Mouse (Mus musculus): ENCODE results near the gene Olfr666.
"Not testable (repeated sequence)": the region's sequence is repeated elsewhere in the genome, so short reads cannot be mapped to it uniquely, and the experiment has no call there.

Gene Olfr666

GRCm38 (mm10) chr7:104895852-104896251 lies at the start of gene Olfr666:
Olfr666 (minus strand) TSS chr7:104895952.
- no peak for DNase-seq (ENCODE audit: low read depth, low spot score)

- DNase-seq (ENCODE audit: low read depth, low spot score) = no peak
These were observed 38.2 kb upstream of the Olfr666 start, which contains the start of gene Olfr669 for GRCm38 (mm10) chr7:104933940-104934339. Olfr669 (plus strand) TSS chr7:104934240.

- no peak for DNase-seq (ENCODE audit: low read depth, low spot score)
These were observed 32.2 kb upstream of the Olfr666 start, which contains the start of gene Olfr668 for GRCm38 (mm10) chr7:104927957-104928356. Olfr668 (minus strand) TSS chr7:104928057.

- DNase-seq (ENCODE audit: low read depth, low spot score) = no peak
These were observed 25.6 kb upstream of the Olfr666 start, which contains the start of gene Olfr667 for GRCm38 (mm10) chr7:104921382-104921781. Olfr667 (minus strand) TSS chr7:104921482.

DNA sequence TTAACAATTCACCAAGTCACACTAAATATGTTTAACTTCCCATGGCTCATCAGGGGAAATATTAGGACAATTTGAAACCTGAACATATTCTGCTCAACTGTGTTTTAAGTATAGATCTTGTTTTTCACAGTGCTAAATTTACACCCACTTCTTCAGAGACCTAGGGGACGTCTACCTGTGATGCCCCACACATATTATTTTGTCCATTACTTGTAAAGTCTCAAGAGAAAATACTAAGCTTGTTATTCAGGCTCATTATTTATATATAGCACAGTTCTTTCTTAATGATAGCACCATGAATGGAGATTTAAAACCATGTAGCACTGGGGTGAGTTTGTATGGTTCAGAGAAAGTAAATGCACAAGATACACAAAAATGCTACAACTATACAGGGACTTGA lies 18.0 kb downstream of the Olfr666 start, which contains the start of gene Olfr665:
Gene Olfr665, plus strand, starts transcription at position 301 of the 400 bp plus-strand sequence.
- DNase-seq (ENCODE audit: low read depth, low spot score) = no peak

DNA sequence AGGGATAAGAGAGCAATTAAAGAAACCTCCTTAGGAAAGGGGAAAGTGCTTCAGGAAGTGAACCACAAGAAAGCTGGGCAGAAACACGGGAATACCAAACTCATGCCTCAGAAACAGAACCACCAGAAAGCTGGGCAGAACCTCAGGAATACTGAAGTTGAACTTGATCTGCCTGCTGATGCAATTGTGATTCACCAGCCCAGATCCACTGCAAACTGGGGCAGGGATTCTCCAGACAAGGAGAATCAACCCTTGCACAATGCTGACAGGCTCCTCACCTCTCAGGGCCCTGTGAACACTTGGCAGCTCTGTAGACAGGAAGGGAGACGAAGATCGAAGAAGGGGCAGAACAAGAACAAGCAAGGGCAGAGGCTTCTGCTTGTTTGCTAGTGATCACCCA lies 34.4 kb downstream of the Olfr666 start:
- no peak for DNase-seq (ENCODE audit: low read depth, low spot score)

GRCm38 (mm10) chr7:104857683-104858082 lies 38.1 kb downstream of the Olfr666 start:
- DNase-seq (ENCODE audit: low read depth, low spot score) = no peak

DNA sequence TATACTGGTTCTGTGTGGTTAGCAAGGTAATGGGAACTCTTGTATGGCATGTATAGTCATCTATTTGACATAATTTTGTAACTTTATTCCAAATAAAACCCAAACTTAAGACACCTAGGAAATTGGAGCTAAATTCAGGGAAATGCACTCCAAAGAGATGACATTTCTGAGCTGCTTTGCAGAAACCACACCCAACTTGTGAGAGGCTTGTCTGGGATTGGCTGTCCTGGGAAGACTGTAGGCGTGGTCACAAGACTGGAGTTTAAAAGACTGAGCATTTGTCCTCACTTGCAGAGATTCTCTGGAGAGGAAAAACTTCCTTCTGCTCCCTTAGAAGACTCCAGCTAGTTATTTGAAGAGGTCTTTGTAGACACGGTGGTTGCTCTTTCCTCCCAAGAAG lies 39.0 kb downstream of the Olfr666 start, which contains the start of gene Usp17la:
Gene Usp17la, plus strand, starts transcription at position 301 of the 400 bp plus-strand sequence.
- DNase-seq (ENCODE audit: low read depth, low spot score) = not testable (repeated sequence)

DNA sequence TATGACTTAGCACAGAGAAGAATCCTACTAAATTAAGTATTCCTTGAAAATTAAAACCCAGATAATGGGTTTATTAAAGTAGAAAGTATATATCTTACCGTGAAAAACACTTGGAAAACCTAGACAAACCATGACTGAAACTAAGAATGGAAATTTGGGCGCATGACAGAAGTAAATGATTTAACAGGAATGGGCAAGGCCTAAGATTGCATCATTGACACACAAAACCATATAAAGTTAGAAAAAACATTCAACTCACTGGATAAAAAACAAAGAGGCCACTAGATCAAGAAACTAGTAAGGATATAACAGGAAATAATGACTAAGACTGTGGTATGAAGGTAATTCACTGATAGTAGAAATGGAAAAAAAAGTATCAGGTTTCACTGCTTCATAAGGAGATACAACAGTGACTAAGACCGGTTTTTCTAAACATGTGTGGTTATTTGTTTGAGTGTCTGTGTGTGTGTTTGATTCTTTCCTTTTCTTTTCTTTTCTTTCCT lies 40.5 kb downstream of the Olfr666 start:
- DNase-seq (ENCODE audit: low read depth, low spot score) = no peak

DNA sequence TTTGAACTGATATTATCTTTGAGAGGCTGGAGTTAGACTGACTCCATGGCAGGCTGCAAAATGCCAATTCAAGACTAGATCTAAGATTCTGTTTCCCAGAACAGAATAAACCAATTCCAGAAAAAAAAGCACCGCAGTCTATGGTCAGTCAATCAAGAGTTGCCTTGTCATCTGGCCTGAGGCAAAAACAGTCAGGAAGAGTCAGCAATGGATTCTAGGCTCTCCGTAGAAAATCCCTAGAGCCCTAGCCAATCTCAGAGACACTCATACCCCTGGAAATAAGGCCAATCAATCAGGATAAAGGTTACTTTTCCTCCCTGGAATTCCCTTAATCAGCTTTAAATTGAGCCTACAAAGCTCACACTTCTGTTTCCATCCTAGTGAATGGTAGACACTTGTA lies 44.2 kb downstream of the Olfr666 start:
- DNase-seq (ENCODE audit: low read depth, low spot score) = not testable (repeated sequence)

DNA sequence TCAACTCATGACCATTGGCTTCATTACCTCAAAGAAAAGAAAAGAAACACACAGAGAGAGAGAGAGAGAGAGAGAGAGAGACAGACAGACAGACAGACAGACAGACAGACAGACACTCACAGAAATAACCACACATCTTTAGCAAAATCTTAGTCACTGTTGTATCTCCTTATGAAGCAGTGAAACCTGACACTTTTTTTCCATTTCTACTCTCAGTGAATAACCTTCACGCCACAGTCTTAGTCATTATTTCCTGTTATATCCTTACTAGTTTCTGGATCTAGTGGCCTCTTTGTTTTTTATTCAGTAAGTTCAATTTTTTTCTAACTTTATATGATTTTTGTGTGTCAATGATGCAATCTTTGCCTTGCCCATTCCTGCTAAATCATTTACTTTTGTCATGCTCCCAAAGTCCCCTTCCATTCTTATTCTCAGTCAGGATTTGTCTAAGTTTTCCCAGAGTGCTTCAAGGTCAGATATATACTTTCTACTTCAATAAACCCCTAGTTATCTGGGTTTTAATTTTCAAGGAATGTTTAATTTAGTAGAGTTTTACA lies 51.9 kb downstream of the Olfr666 start:
- no peak for DNase-seq (ENCODE audit: low read depth, low spot score)

DNA sequence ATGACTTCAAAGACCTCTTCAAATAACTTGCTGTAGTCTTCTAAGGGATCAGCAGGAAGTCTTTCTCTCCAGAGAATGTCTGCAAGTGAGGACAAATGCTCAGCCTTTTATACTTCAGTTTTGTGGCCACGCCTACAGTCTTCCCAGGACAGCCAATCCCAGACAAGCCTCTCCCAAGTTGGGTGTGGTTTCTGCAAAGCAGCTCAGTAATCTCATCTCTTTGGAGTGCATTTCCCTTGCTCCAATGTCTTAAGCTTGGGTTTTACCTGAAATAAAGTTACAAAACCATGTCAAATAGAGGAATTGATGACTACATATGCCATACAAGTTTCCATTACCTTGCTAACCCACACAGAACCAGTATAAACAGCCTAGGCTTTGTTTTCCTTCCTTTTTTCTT lies 53.2 kb downstream of the Olfr666 start, which contains the start of gene Usp17lb:
Gene Usp17lb, minus strand, starts transcription at position 101 of the 400 bp plus-strand sequence.
- DNase-seq (ENCODE audit: low read depth, low spot score) = no peak
